Mouse (Mus musculus) heart, embryonic 10.5 days (tissue): ENCODE data around the gene Pon2. TPM values are rescaled to one million over a fixed set of nuclear protein-coding genes. Genes with fewer than 3 reads are reported as not detected.
A peak's percentile ranks its signal among the peaks of the same experiment; 100 is the strongest.

Experiments
- DNase-seq: peaks from one replicate; pipeline ENCODE4 v3.0.0-alpha.2; 2017; ENCODE audit warnings: low spot score
- H3K27ac ChIP-seq: fragments of 300-500 bp; sonication (generic); 2 replicates; pipeline ENCODE4 v1.5.1; 2016; ENCODE audit warnings: mild to moderate bottlenecking
- H3K27me3 ChIP-seq: fragments of 300-500 bp; sonication (generic); 2 replicates; pipeline ENCODE4 v1.6.1; 2016; ENCODE audit warnings: mild to moderate bottlenecking; ENCODE audit not compliant: poor library complexity, insufficient read depth, severe bottlenecking
- H3K36me3 ChIP-seq: fragments of 300-500 bp; sonication (generic); 2 replicates; pipeline ENCODE4 v1.6.1; 2016; ENCODE audit warnings: mild to moderate bottlenecking, moderate library complexity
- H3K4me1 ChIP-seq: fragments of 300-500 bp; sonication (generic); 2 replicates; pipeline ENCODE4 v1.6.1; 2016; ENCODE audit warnings: mild to moderate bottlenecking
- H3K4me3 ChIP-seq: fragments of 300-500 bp; sonication (generic); 2 replicates; pipeline ENCODE4 v1.5.1; 2016; ENCODE audit warnings: mild to moderate bottlenecking, moderate library complexity
- H3K9me3 ChIP-seq: fragments of 300-500 bp; sonication (generic); 2 replicates; pipeline ENCODE4 v1.6.1; 2016; ENCODE audit warnings: mild to moderate bottlenecking, moderate library complexity
- WGBS: fragments of 180-500 bp; shearing (Covaris S2); methylation state at CpG from one replicate; pipeline ENCODE4 v1.1.7; 2016; 5-methylcytosine and 5-hydroxymethylcytosine counted together
- polyA plus RNA-seq: library from polyadenylated mRNA; unstranded; fragments of >200 nt; fragmentation: Nextera tagmentation; extraction: Ambion mirVana; gene quantifications from 2 replicates; pipeline ENCODE4 v1.2.1, GENCODE M21; 2016

Gene Pon2
- polyA plus RNA-seq, 1 experiment from 2014 or later = 37.9 TPM

GRCm38 (mm10) chr6:5309595-5310197 lies 11.4 kb upstream of the Pon2 start:
- DNase-seq = no peak
- Histone ChIP-seq H3K27me3 (no peaks in the 10 kb centered on the region), H3K4me3 (no peak overlapping the region), H3K4me1 (no peaks in the 10 kb centered on the region), H3K9me3 (no peaks in the 10 kb centered on the region), H3K36me3 (no peaks in the 10 kb centered on the region), H3K27ac (no peak overlapping the region)
- 72% methylated on average over 7 of the region's 7 CpGs for WGBS

- DNase-seq = no peak
- no peaks in the 10 kb centered on the region for H3K27me3 ChIP-seq
- H3K9me3 ChIP-seq = no peaks in the 10 kb centered on the region
- H3K36me3 ChIP-seq = no peaks in the 10 kb centered on the region
- H3K27ac ChIP-seq = no peak overlapping the region
- WGBS = 75% methylated on average over 3 of the region's 3 CpGs
- no peaks in the 10 kb centered on the region for H3K4me1 ChIP-seq
- no peak overlapping the region for H3K4me3 ChIP-seq
Observed at GRCm38 (mm10) chr6:5305926-5306325, 7.7 kb upstream of the Pon2 start.

DNA sequence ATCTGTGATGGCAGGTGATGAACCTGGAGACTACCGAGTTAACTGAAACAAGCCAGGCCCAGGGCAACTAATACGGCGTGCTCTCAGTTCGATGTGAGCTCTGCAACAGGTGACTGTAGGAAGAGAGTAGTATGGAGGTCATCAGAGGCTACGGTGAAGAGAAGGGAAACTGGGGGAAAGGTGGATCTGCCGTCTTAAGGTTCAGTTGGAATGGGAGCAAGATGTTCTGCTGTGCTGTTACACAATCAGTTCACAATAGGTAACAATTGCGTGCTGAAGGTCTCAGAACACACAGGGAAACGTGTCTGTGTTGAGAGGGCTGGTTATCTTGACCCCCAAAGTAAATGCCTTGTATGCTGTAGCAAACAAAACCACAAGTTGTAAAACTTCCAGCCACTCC lies 6.7 kb upstream of the Pon2 start:
- no peaks in the 10 kb centered on the region for H3K9me3 ChIP-seq
- DNase-seq = no peak
- H3K27ac ChIP-seq = no peak overlapping the region
- no peak overlapping the region for H3K4me3 ChIP-seq
- H3K4me1 ChIP-seq = no peaks in the 10 kb centered on the region
- no peaks in the 10 kb centered on the region for H3K36me3 ChIP-seq
- no peaks in the 10 kb centered on the region for H3K27me3 ChIP-seq
- WGBS = 81% methylated on average over 8 of the region's 8 CpGs

- Histone ChIP-seq H3K27ac (no peak overlapping the region), H3K9me3 (no peaks in the 10 kb centered on the region), H3K4me3 (no peak overlapping the region), H3K27me3 (no peaks in the 10 kb centered on the region), H3K4me1 (no peaks in the 10 kb centered on the region), H3K36me3 (no peaks in the 10 kb centered on the region)
- DNase-seq = no peak
- WGBS = 87% methylated on average over 8 of the region's 8 CpGs
Observed at GRCm38 (mm10) chr6:5300629-5301028, 2.4 kb upstream of the Pon2 start.

DNA sequence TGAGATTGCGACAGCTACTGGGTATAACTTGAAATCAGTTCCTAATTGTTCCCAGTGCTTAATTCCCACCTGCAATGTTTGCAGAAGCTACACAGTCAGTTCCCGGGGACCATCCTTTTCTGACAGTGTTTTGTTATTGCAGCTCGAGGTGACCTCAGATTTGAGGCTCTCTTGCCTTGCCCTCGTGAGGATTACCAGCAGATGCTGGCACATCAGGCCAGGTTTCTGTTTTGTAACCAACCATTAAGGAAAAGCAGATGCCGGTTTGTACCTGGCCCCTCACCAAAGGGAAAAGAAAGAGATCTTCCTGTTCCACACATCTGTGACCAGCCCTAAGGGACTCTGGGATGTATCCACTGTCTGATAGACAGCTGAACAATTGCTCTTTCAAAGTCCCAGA lies 1.3 kb upstream of the Pon2 start:
- no peak for DNase-seq
- Histone ChIP-seq H3K9me3 (no peaks in the 10 kb centered on the region), H3K27ac (no peak overlapping the region), H3K4me1 (no peaks in the 10 kb centered on the region), H3K36me3 (no peaks in the 10 kb centered on the region), H3K27me3 (no peaks in the 10 kb centered on the region), H3K4me3 (no peak overlapping the region)
- WGBS = 70% methylated on average over 5 of the region's 5 CpGs

GRCm38 (mm10) chr6:5297321-5298091 lies 749 bp downstream of the Pon2 start:
- H3K27ac ChIP-seq = peak overlapping the region; percentile 97
- H3K4me1 ChIP-seq = no peaks in the 10 kb centered on the region
- 8% methylated on average over 25 of the region's 25 CpGs for WGBS
- DNase-seq = peak; percentile 90
- peak overlapping the region; percentile 85 for H3K4me3 ChIP-seq
- H3K9me3 ChIP-seq = no peaks in the 10 kb centered on the region
- H3K36me3 ChIP-seq = no peaks in the 10 kb centered on the region
- H3K27me3 ChIP-seq = no peaks in the 10 kb centered on the region

GRCm38 (mm10) chr6:5296067-5296466 lies 2.2 kb downstream of the Pon2 start:
- Histone ChIP-seq H3K27me3 (no peaks in the 10 kb centered on the region), H3K27ac (no peak overlapping the region), H3K9me3 (no peaks in the 10 kb centered on the region), H3K4me1 (0 out of 2 replicates have a peak, but pooled peaks cover 5% of the 10 kb centered on the region), H3K36me3 (no peaks in the 10 kb centered on the region), H3K4me3 (no peak overlapping the region)
- DNase-seq = no peak
- 95% methylated on average over 7 of the region's 7 CpGs for WGBS

DNA sequence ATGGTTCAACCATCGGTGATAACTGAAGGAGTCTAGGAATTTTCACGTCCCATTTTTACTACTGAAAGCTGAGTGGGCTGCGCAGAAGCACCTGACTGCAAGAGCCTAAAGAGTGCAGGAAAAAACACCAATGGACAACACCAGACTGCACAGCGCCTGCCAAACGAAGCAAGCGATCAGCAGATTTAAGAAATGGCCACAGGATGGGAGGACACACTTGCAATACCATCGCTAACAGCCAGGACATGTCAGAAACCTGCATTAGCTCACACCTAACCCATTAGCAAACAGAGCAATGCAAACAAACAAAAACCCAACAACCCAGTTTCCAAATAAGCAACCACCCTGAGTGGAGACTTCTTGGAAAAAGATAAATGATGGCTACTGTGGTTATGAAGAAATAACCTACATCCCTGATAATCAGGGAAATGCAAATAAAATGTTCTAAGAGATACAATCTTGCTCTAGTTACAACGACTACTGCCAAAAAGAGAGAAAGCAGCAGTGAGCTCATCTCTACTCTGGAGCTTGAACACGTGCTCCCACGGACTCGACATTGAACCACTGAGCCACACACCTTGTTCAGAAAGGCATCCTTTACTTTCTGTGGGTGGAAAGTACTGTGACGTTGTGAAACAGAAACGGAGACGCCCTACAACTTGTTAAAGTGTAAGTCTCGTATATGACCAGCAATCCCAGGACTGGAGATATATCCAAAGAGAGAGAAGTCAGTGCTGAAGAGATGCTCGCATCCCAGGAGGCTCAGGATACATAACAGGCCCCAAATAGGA lies 3.4 kb downstream of the Pon2 start:
- 88% methylated on average over 16 of the region's 16 CpGs for WGBS
- Histone ChIP-seq H3K4me1 (0 out of 2 replicates have a peak, but pooled peaks cover 5% of the 10 kb centered on the region), H3K27me3 (no peaks in the 10 kb centered on the region), H3K4me3 (no peak overlapping the region), H3K27ac (no peak overlapping the region), H3K36me3 (no peaks in the 10 kb centered on the region), H3K9me3 (no peaks in the 10 kb centered on the region)
- no peak for DNase-seq

GRCm38 (mm10) chr6:5292841-5293240 lies 5.4 kb downstream of the Pon2 start:
- Histone ChIP-seq H3K9me3 (no peaks in the 10 kb centered on the region), H3K4me3 (no peak overlapping the region), H3K27ac (no peak overlapping the region), H3K4me1 (0 out of 2 replicates have a peak, but pooled peaks cover 5% of the 10 kb centered on the region), H3K27me3 (no peaks in the 10 kb centered on the region), H3K36me3 (no peaks in the 10 kb centered on the region)
- WGBS = 81% methylated on average over 5 of the region's 5 CpGs
- no peak for DNase-seq

GRCm38 (mm10) chr6:5291450-5291849 lies 6.8 kb downstream of the Pon2 start:
- H3K27ac ChIP-seq = peak overlapping the region; percentile 42; the same call in 1 of the 2 replicates
- no peaks in the 10 kb centered on the region for H3K9me3 ChIP-seq
- peak; percentile 77 for DNase-seq
- WGBS = 78% methylated on average over 4 of the region's 4 CpGs
- H3K36me3 ChIP-seq = no peaks in the 10 kb centered on the region
- H3K4me3 ChIP-seq = no peak overlapping the region
- H3K27me3 ChIP-seq = no peaks in the 10 kb centered on the region
- 0 out of 2 replicates have a peak, but pooled peaks cover 5% of the 10 kb centered on the region for H3K4me1 ChIP-seq

- Histone ChIP-seq H3K4me1 (0 out of 2 replicates have a peak, but pooled peaks cover 5% of the 10 kb centered on the region), H3K27ac (0 out of 2 replicates have a peak overlapping the region, but pooled peaks have one; percentile 29), H3K36me3 (no peaks in the 10 kb centered on the region), H3K27me3 (no peaks in the 10 kb centered on the region), H3K9me3 (no peaks in the 10 kb centered on the region), H3K4me3 (no peak overlapping the region)
- no peak for DNase-seq
- 61% methylated on average over 5 of the region's 5 CpGs for WGBS
Observed at GRCm38 (mm10) chr6:5287919-5288318, 10.3 kb downstream of the Pon2 start.

- Histone ChIP-seq H3K9me3 (no peaks in the 10 kb centered on the region), H3K27ac (no peak overlapping the region), H3K4me1 (0 out of 2 replicates have a peak, but pooled peaks cover 5% of the 10 kb centered on the region), H3K27me3 (no peaks in the 10 kb centered on the region), H3K4me3 (no peak overlapping the region), H3K36me3 (no peaks in the 10 kb centered on the region)
- no peak for DNase-seq
- 79% methylated on average over 2 of the region's 2 CpGs for WGBS
Observed at GRCm38 (mm10) chr6:5287392-5287791, 10.9 kb downstream of the Pon2 start.

GRCm38 (mm10) chr6:5282418-5282817 lies 15.8 kb downstream of the Pon2 start:
- no peak overlapping the region for H3K4me3 ChIP-seq
- H3K9me3 ChIP-seq = no peaks in the 10 kb centered on the region
- WGBS = 73% methylated on average over 7 of the region's 7 CpGs
- H3K36me3 ChIP-seq = 0 out of 2 replicates have a peak, but pooled peaks cover under 1% of the 10 kb centered on the region
- no peak for DNase-seq
- no peaks in the 10 kb centered on the region for H3K27me3 ChIP-seq
- no peak overlapping the region for H3K27ac ChIP-seq
- H3K4me1 ChIP-seq = no peaks in the 10 kb centered on the region
